Mouse (Mus musculus) adipocyte (in vitro differentiated cells): ENCODE measurements around the gene Sec11a.

Source experiments
- DNase-seq: peaks from one replicate; pipeline ENCODE4 v3.0.0-alpha.2; 2016; ENCODE audit warnings: low spot score

Gene Sec11a

DNA sequence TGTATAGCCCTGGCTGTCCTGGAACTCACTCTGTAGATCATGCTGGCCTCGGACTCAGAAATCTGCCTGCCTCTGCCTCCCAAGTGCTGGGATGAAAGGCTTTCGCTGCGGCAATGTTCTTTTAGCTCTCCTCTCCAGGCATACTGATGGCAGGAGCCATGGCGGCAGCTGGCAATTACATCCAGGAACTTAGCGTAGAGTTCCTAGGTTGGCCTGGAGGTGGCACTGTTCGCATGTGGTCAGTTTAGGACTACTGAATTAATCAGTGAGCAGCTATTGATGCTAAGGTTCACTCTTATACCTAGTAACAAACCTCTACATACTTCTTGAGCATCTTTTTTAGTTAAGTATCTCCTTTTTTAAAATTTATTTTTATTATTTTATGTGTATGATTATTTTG is 90.4 kb downstream of the Sec11a start:
- DNase-seq: peak; percentile 72

- DNase-seq: no peak
Observed at GRCm38 (mm10) chr7:80855316-80855715, 92.3 kb downstream of the Sec11a start.
